Mouse (Mus musculus) monocyte, adult 59 days (primary cell): Measurements from ENCODE around the gene Lcn10. TPM values are rescaled to one million over a fixed set of nuclear protein-coding genes. Genes with fewer than 3 reads are reported as not detected.

ENCODE experiments used
- total RNA-seq, 2 experiments: library from RNA; stranded (reverse); gene quantifications; one replicate each; pipeline ENCODE4 v1.2.4; 2023

Gene Lcn10
- total RNA-seq: not detected

GRCm38 (mm10) chr2:25682426-25682825 is at the start of gene Lcn10:
Gene Lcn10 (plus strand): TSS chr2:25682726.

GRCm38 (mm10) chr2:25652902-25653301 is 29.6 kb upstream of the Lcn10 start, which contains the start of gene Lcn8:
Gene Lcn8 (plus strand): TSS chr2:25653120.

GRCm38 (mm10) chr2:25657652-25658051 is 24.9 kb upstream of the Lcn10 start, which contains the start of gene Lcn5:
Gene Lcn5 (plus strand): TSS chr2:25657952.

GRCm38 (mm10) chr2:25676486-25676885 is 6.0 kb upstream of the Lcn10 start, which contains the start of gene Lcn6:
Gene Lcn6 (plus strand): TSS chr2:25676786.

GRCm38 (mm10) chr2:25699743-25700142 is 17.2 kb downstream of the Lcn10 start, which contains the start of gene Obp2a:
Gene Obp2a (plus strand): TSS chr2:25700043.

GRCm38 (mm10) chr2:25706643-25707481 is 24.3 kb downstream of the Lcn10 start, which contains the start of gene Bmyc:
Gene Bmyc (plus strand): TSS chr2:25706739.

Other genes with a start within 250 kb of the Lcn10 start
- gene Clic3, start 225.9 kb upstream of the Lcn10 start, total RNA-seq: not detected
- gene Paxx, start 221.6 kb upstream of the Lcn10 start, total RNA-seq: 10 to 100 TPM; 24.0 to 34.2 TPM
- gene Ptgds, start 212.7 kb upstream of the Lcn10 start, total RNA-seq: not detected
- not detected for gene Lcn12, start 188.8 kb upstream of the Lcn10 start, total RNA-seq
- 10 to 100 TPM; 53.7 to 55.4 TPM for gene Fbxw5, start 182.0 kb upstream of the Lcn10 start, total RNA-seq
- 1 to 10 TPM in 1 of 2 experiments, not detected in 1; 1.0 TPM for gene C8g, start 181.0 kb upstream of the Lcn10 start, total RNA-seq
- 10 to 100 TPM; 26.9 to 27.7 TPM for gene Traf2, start 135.8 kb upstream of the Lcn10 start, total RNA-seq
- 100 to 1,000 TPM; 117 to 141 TPM for gene Edf1, start 124.9 kb upstream of the Lcn10 start, total RNA-seq
- gene Mamdc4, start 107.9 kb upstream of the Lcn10 start, total RNA-seq: 1 to 10 TPM; 1.4 to 1.7 TPM
- 1 to 10 TPM; 6.0 to 7.4 TPM for gene Phpt1, start 107.5 kb upstream of the Lcn10 start, total RNA-seq
- gene Ajm1, start 101.0 kb upstream of the Lcn10 start, total RNA-seq: 1 to 10 TPM; 2.2 to 3.5 TPM
- 10 to 100 TPM; 72.6 to 82.4 TPM for gene Rabl6, start 74.2 kb upstream of the Lcn10 start, total RNA-seq
- not detected for gene Ccdc183, start 65.0 kb upstream of the Lcn10 start, total RNA-seq
- gene Tmem141, start 60.7 kb upstream of the Lcn10 start, total RNA-seq: 10 to 100 TPM; 21.2 to 22.8 TPM
- 100 to 1,000 TPM; 205 to 232 TPM for gene Fcna, start 54.7 kb upstream of the Lcn10 start, total RNA-seq
- gene Lcn8, start 29.6 kb upstream of the Lcn10 start, total RNA-seq: not detected
- not detected for gene Lcn5, start 24.8 kb upstream of the Lcn10 start, total RNA-seq
- not detected for gene Lcn6, start 5.9 kb upstream of the Lcn10 start, total RNA-seq
- gene Obp2a, start 17.3 kb downstream of the Lcn10 start, total RNA-seq: not detected
- 10 to 100 TPM; 15.9 to 20.1 TPM for gene Bmyc, start 24.0 kb downstream of the Lcn10 start, total RNA-seq
- not detected for gene Obp2b, start 54.3 kb downstream of the Lcn10 start, total RNA-seq
- not detected for gene Lcn3, start 82.8 kb downstream of the Lcn10 start, total RNA-seq
- gene Lcn11, start 94.3 kb downstream of the Lcn10 start, total RNA-seq: not detected
- gene Gm13539, start 99.5 kb downstream of the Lcn10 start, total RNA-seq: not detected
- not detected for gene Glt6d1, start 133.1 kb downstream of the Lcn10 start, total RNA-seq
- not detected for gene Lcn9, start 140.4 kb downstream of the Lcn10 start, total RNA-seq
- gene Sohlh1, start 164.5 kb downstream of the Lcn10 start, total RNA-seq: not detected
- gene Kcnt1, start 181.0 kb downstream of the Lcn10 start, total RNA-seq: not detected